Mouse (Mus musculus) layer of hippocampus, adult 18-20 months (tissue): ENCODE measurements around the gene Gjb1. TPM values are rescaled to one million over a fixed set of nuclear protein-coding genes. Genes with fewer than 3 reads are reported as not detected.

Experiments used
- DNase-seq, 2 experiments: peaks; one replicate each; pipeline ENCODE4 v3.0.0; 2022; ENCODE audit warnings: low spot score in 2 of 2
- total RNA-seq, 2 experiments: library from RNA; stranded (reverse); gene quantifications; 2 replicates each; pipeline ENCODE4 v1.2.3; 2021

Gjb1 gene
- total RNA-seq, 2 experiments from 2014 or later: 13.9 to 14.4 TPM

DNA sequence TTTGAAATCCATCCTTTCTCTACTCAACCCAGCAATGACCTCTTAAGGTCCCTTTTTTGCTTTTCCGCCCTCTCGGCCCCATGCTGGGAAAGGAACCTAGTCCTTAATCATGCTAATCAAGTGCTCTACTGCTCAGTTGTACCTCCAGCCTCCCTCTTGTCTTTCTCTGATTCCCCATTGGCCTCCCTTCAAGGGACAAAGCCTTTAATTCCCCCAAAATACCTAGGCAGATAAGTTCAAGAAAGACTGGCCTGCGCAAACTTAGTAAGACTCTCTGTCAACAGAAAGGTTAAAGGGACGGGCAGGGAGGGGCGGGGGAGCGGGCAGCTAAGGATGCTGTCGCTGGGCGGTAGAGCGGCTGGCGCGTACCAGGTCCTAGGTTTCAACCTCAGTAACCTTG, 20.3 kb downstream of the Gjb1 start:
- DNase-seq: no peak

DNA sequence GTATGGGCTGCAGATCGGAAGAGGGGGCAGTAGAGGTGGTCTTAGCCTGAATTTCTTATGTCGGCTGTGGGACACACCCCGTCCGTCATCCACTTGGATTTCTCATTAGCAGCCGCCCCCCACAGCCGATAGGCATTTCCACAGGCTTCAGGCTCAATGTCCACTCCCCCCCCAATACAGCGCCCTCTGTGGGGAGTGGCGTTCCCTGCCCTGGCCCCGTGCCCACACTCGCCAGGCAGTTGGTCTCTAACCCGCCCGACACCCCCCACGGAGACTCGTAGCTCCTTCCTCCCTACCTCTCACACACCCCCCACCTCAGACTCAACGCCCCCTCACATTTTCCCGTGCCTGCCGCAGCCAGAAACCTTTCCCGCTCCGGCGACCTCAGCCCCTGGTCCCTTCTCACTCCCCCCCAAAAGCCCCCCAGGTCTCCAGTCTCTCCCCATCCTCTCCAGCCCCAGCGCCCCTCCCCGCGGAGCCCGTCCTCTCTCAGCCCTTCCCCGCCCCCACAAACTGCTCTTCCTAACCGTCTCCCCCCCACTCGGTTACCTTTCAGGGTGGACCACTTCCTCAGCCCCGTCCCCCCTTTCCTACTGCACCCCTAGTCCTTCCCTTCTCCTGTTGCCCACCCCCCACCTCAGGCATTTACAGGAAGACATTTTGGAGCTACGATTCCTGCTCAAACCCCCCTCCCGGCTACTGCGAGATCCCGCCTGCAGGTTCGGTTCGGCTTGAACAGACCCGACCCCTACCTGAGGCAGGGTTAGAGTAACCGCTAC, 43.0 kb downstream of the Gjb1 start:
- peak in 1 of 2 experiments; percentile 12 for DNase-seq

DNA sequence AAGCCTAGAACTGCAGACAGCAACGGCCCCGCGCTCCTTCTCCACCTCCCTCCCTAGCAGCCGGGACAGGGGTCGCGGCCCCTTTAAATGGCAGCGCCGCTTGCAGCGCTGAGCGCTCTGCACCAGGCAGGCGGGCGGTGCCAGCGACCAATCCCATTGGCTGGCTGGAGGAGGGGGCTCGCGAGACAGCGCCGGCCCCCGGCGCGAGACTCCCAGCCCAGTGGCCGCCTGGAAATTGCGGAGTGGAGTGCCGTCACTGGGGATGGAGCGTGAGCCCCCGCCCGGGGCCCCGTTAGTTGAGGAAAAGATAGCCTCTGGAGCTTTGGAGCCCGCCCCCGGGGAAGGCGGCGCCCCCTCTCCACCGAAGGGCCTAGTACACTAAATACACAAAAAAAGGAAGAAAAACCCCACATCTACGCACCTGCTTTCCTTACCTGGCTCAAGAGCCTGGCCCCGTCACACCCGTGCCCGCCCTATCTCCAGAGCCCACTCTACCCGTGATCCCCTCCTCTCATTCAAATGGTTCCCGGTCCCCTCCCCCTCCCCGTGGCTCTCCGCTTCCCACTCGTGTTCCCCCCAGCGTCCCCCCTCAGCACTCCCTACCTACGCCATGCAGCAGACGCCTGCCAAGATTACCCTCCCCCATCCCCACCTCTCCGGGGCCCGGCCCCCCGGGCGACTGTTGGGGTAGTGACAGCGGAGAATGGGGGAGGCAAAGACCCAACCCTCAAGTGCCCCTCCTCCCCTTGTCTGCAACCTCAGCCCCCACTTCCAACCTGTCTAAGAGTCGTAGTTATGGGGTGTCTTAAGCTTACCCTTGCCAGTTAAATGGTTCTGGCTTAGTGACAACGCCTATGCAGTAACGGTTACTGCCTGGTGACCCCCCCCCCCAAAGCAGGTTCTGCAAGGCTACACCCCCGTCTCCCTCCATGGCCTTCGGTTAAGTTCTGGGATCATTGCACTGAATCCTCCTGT, 43.8 kb downstream of the Gjb1 start:
- DNase-seq: peak; percentile 83 to 87

DNA sequence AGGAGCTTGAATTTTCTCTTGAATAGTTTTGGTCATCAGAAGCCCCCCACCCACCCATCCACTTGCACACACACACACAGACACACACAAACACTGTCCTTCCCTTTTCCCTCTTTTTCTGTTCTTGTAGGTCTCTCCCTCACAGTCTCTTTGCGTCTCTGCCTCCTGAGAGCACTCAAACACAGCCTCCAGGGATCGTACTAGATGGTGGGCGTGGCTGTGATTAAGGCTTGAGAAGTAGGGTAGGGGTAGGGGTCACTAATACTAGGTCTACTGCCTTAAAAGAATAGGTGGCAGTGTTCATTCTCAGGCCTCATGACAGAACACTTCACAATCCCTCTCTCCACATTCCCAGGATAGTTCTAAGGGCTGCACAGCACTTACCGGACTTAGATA, 44.5 kb downstream of the Gjb1 start, which contains the start of gene Zmym3:
Gene Zmym3, minus strand, starts transcription at position 150 of the 396 bp plus-strand sequence.
- no peak for DNase-seq

DNA sequence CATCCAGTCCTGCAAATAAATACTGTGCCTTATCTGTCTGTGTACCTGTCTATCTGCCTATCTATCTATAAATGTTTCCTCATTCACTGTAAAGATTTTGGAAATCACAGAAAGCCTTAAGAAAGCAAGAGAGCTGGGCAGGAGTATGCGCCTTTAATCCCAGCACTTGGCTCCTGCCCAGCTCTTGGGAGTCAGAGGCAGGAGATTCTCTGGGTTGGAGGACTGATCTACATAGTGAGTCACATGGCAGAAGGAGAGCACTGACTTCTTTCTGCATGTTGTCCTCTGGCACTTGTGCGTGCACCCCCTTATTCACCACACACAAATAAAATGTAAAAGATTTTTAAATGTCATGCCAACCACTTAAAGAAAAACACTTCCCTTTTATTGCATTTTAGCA, 47.3 kb downstream of the Gjb1 start:
- no peak for DNase-seq

DNA sequence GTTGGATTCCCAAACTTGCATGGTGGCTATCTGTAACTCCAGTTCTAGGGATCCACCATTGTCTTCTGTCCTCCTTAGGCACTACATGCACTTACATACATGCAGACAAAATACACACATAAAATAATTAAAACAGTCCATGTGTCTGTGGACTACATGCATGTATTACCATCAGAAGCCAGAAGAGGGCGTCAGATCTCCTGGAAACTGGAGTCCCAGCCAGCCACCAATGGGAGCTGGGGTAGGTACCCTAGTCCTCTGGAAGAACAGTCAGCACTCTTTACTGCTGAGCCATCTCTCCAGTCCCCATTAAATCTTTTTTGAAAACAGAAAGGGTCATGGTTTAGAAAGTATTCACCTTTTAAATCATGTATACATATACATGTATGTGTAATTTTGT, 51.6 kb downstream of the Gjb1 start:
- DNase-seq: no peak

DNA sequence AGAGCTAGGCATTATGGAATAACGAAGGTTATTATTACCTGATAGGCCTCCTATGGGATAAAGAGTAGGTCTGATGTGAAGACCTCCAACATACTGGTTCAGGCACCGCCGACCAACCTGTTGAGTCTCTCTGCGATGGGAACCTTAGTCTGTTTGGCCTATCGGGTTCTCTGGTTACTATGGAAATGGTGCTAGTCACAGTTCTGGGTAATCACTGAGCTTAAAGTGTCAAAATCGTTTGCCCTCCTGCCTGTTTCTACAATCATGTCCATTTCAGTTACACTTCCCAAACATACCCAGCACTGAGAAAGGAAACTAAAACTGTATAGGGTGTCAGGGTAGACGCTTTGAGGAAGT, 52.6 kb downstream of the Gjb1 start:
- DNase-seq: no peak

DNA sequence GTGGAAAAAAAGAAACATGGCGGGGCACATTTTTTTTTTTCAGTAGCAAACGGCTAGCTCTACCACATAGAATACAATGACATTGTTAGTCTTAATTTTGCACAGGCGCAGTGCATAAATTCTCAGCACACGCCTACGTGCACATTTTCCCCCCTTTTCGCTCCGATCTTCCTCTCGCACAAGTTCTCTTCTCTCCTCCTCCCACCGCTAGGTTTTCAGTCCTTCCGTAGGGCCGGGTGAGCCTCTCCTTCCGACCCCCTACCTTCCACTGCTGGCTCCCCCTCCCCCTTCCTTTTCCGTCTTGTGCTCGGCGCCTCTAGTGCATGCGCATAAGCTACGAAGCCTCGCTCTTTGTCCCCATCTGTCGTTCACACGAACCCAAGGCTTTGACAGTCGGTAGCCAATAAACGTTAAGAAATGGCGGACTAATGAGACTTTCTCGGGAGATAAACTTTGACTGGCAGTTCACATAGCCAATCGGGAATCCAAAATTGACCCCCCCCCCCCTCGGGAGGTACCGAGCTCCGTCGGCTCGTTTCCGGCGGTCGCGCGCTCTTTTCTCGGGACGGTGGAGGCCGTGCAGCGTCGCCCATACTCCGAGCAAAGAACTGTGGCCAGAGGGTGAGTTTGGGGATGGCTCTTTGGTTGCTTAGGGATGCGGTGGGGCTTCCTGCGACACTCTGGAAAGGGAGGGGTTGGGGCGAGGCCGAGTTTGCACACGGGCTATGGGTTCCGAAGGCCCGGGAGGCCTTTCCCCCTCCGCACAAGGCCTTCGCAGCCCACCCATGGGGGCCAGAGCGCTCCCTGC, 53.2 kb downstream of the Gjb1 start, which contains the start of gene Nono:
Gene Nono, plus strand, starts transcription at position 177 of the 808 bp plus-strand sequence.
- DNase-seq: peak; percentile 81 to 93

DNA sequence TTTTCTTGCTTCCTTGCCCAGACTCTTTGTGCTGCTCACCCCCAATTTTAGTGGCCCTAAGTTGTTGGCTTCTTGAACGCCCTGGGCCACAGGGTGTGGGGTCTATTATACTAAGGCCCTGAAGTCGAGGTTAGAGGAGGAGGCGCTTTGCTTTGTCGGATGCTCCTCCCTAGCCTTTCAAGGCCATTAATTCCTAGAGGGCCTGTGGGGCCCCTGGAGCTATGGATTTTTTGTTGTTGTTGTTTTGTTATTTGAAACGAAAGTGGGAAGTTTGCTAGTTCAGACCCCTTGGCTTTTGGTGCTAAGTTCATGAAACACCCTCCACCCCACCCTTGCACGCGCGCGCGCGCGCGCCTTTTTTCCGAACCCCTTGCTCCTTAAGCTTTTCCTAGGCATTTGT, 53.8 kb downstream of the Gjb1 start:
- peak in 1 of 2 experiments; percentile 2 for DNase-seq

Other genes with a start within 250 kb of the Gjb1 start
- 10 to 100 TPM; 91.6 to 93.0 TPM for gene Snx12, start 153.8 kb upstream of the Gjb1 start, total RNA-seq
- 10 to 100 TPM; 23.3 to 25.3 TPM for gene Foxo4, start 121.8 kb upstream of the Gjb1 start, total RNA-seq
- not detected for gene Gm614, start 112.4 kb upstream of the Gjb1 start, total RNA-seq
- gene Il2rg, start 108.1 kb upstream of the Gjb1 start, total RNA-seq: under 1 TPM; 0.74 to 0.79 TPM
- gene Gm20489, start 107.4 kb upstream of the Gjb1 start, total RNA-seq: not detected
- gene Med12, start 102.3 kb upstream of the Gjb1 start, total RNA-seq: 10 to 100 TPM; 21.6 to 27.6 TPM
- 100 to 1,000 TPM; 168 to 183 TPM for gene Nlgn3, start 77.2 kb upstream of the Gjb1 start, total RNA-seq
- 100 to 1,000 TPM; 159 to 174 TPM for gene Zmym3, start 44.5 kb downstream of the Gjb1 start, total RNA-seq
- 100 to 1,000 TPM; 124 to 147 TPM for gene Nono, start 52.9 kb downstream of the Gjb1 start, total RNA-seq
- 1 to 10 TPM in 1 of 2 experiments, not detected in 1; 1.1 TPM for gene Itgb1bp2, start 72.7 kb downstream of the Gjb1 start, total RNA-seq
- gene Taf1, start 156.4 kb downstream of the Gjb1 start, total RNA-seq: 10 to 100 TPM; 49.9 to 50.9 TPM